Mouse (Mus musculus): ENCODE measurements around the gene Syngr1. TPM values are rescaled to one million over a fixed set of nuclear protein-coding genes. Genes with fewer than 3 reads are reported as not detected.

Syngr1 gene
- polyA plus RNA-seq, 1 experiment from 2014 or later = 27.2 TPM

GRCm38 (mm10) chr15:80140878-80141277, 49.7 kb downstream of the Syngr1 start:
- H3K36me3 ChIP-seq = peaks cover 44% of the 10 kb centered on the region
- H3K4me1 ChIP-seq (replicated peaks) = peaks cover 20% of the 10 kb centered on the region
- 0 out of 2 replicates have a peak, but pooled peaks cover 5% of the 10 kb centered on the region for H3K9me3 ChIP-seq
- no peak overlapping the region for H3K4me2 ChIP-seq
- H3K4me3 ChIP-seq = no peak overlapping the region
- 97% methylated on average over 3 of the region's 3 CpGs for WGBS
- ATAC-seq (ENCODE audit: low read depth) = no peak
- H3K9ac ChIP-seq = no peak overlapping the region
- H3K27me3 ChIP-seq = no peaks in the 10 kb centered on the region
- no peak overlapping the region for H3K27ac ChIP-seq (replicated peaks)

DNA sequence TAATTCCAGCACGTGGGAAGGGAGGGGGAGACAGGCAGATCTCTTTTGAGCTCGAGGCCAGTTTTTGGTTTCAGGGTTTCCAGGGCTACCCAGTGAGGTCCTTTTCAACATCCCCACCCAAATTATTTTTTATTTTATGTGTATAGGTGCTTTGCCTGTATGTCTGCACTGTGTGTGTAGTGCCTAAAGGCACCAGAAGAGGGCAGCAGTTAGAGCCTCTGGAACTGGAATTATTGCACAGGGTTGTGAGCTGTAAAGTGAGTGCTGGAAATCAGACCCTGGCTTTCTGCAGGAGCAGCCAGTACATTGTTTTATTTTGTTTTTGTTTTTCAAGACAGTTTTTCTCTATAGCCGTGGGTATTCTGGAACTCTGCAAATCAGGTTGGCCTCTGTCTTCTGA, 51.0 kb downstream of the Syngr1 start:
- H3K27me3 ChIP-seq = no peaks in the 10 kb centered on the region
- 98% methylated on average over 3 of the region's 3 CpGs for WGBS
- H3K4me3 ChIP-seq = no peak overlapping the region
- peaks cover 33% of the 10 kb centered on the region for H3K36me3 ChIP-seq
- no peak overlapping the region for H3K27ac ChIP-seq (replicated peaks)
- H3K9me3 ChIP-seq = 0 out of 2 replicates have a peak, but pooled peaks cover 5% of the 10 kb centered on the region
- peaks cover 19% of the 10 kb centered on the region for H3K4me1 ChIP-seq (replicated peaks)
- H3K9ac ChIP-seq = no peak overlapping the region
- ATAC-seq (ENCODE audit: low read depth) = no peak
- no peak overlapping the region for H3K4me2 ChIP-seq

GRCm38 (mm10) chr15:80143760-80144159, 52.6 kb downstream of the Syngr1 start:
- Histone ChIP-seq H3K9me3 (0 out of 2 replicates have a peak, but pooled peaks cover 5% of the 10 kb centered on the region), H3K4me3 (no peak overlapping the region), H3K9ac (no peak overlapping the region), H3K27me3 (no peaks in the 10 kb centered on the region), H3K27ac (replicated peaks) (no peak overlapping the region), H3K36me3 (peaks cover 41% of the 10 kb centered on the region), H3K4me1 (replicated peaks) (peaks cover 9% of the 10 kb centered on the region; the same call in 1 of the 2 replicates), H3K4me2 (no peak overlapping the region)
- 90% methylated on average over 6 of the region's 6 CpGs for WGBS
- no peak for ATAC-seq (ENCODE audit: low read depth)

GRCm38 (mm10) chr15:80145397-80145796, 54.3 kb downstream of the Syngr1 start:
- Histone ChIP-seq H3K36me3 (peaks cover 55% of the 10 kb centered on the region), H3K27ac (replicated peaks) (no peak overlapping the region), H3K4me2 (no peak overlapping the region), H3K4me1 (replicated peaks) (0 out of 2 replicates have a peak, but pooled peaks cover 6% of the 10 kb centered on the region), H3K9ac (no peak overlapping the region), H3K27me3 (no peaks in the 10 kb centered on the region), H3K9me3 (0 out of 2 replicates have a peak, but pooled peaks cover 5% of the 10 kb centered on the region), H3K4me3 (no peak overlapping the region)
- ATAC-seq (ENCODE audit: low read depth) = no peak
- WGBS = 95% methylated on average over 5 of the region's 5 CpGs

GRCm38 (mm10) chr15:80146153-80146552, 55.0 kb downstream of the Syngr1 start:
- H3K9ac ChIP-seq = no peak overlapping the region; the same call in 1 of the 2 replicates
- H3K27ac ChIP-seq (replicated peaks) = no peak overlapping the region
- H3K4me3 ChIP-seq = no peak overlapping the region
- 0 out of 2 replicates have a peak, but pooled peaks cover 6% of the 10 kb centered on the region for H3K4me1 ChIP-seq (replicated peaks)
- H3K36me3 ChIP-seq = peaks cover 55% of the 10 kb centered on the region
- H3K4me2 ChIP-seq = no peak overlapping the region
- 66% methylated on average over 6 of the region's 6 CpGs for WGBS
- ATAC-seq (ENCODE audit: low read depth) = no peak
- no peaks in the 10 kb centered on the region for H3K27me3 ChIP-seq
- H3K9me3 ChIP-seq = 0 out of 2 replicates have a peak, but pooled peaks cover 5% of the 10 kb centered on the region

GRCm38 (mm10) chr15:80147090-80147489, 56.0 kb downstream of the Syngr1 start:
- no peak overlapping the region for H3K9ac ChIP-seq
- WGBS = 89% methylated on average over 14 of the region's 14 CpGs
- H3K4me3 ChIP-seq = no peak overlapping the region
- H3K36me3 ChIP-seq = peaks cover 55% of the 10 kb centered on the region
- H3K27me3 ChIP-seq = no peaks in the 10 kb centered on the region
- no peak overlapping the region for H3K27ac ChIP-seq (replicated peaks)
- H3K4me2 ChIP-seq = no peak overlapping the region
- 0 out of 2 replicates have a peak, but pooled peaks cover 2% of the 10 kb centered on the region for H3K9me3 ChIP-seq
- 0 out of 2 replicates have a peak, but pooled peaks cover 6% of the 10 kb centered on the region for H3K4me1 ChIP-seq (replicated peaks)
- ATAC-seq (ENCODE audit: low read depth) = no peak

GRCm38 (mm10) chr15:80147511-80147910, 56.4 kb downstream of the Syngr1 start:
- Histone ChIP-seq H3K36me3 (peaks cover 58% of the 10 kb centered on the region), H3K4me3 (no peak overlapping the region), H3K4me1 (replicated peaks) (0 out of 2 replicates have a peak, but pooled peaks cover 6% of the 10 kb centered on the region), H3K9ac (no peak overlapping the region), H3K9me3 (no peaks in the 10 kb centered on the region), H3K27ac (replicated peaks) (no peak overlapping the region), H3K27me3 (no peaks in the 10 kb centered on the region), H3K4me2 (no peak overlapping the region)
- 78% methylated on average over 5 of the region's 5 CpGs for WGBS
- ATAC-seq (ENCODE audit: low read depth) = no peak

- peaks cover 59% of the 10 kb centered on the region for H3K36me3 ChIP-seq
Measured at GRCm38 (mm10) chr15:80148565-80148964, 57.4 kb downstream of the Syngr1 start.

GRCm38 (mm10) chr15:80149517-80149916, 58.4 kb downstream of the Syngr1 start:
- Histone ChIP-seq H3K4me3 (no peak overlapping the region), H3K27me3 (no peaks in the 10 kb centered on the region), H3K4me1 (replicated peaks) (0 out of 2 replicates have a peak, but pooled peaks cover 6% of the 10 kb centered on the region), H3K9ac (no peak overlapping the region), H3K9me3 (no peaks in the 10 kb centered on the region), H3K4me2 (no peak overlapping the region), H3K36me3 (peaks cover 64% of the 10 kb centered on the region), H3K27ac (replicated peaks) (no peak overlapping the region)
- WGBS = 92% methylated on average over 7 of the region's 7 CpGs
- ATAC-seq (ENCODE audit: low read depth) = no peak

More at GRCm38 (mm10) chr15:80148565-80148964, 57.4 kb downstream of the Syngr1 start:
- H3K27ac ChIP-seq (replicated peaks) = no peak overlapping the region
- no peak overlapping the region for H3K4me2 ChIP-seq
- no peak for ATAC-seq (ENCODE audit: low read depth)
- H3K9ac ChIP-seq = no peak overlapping the region
- 84% methylated on average over 8 of the region's 8 CpGs for WGBS
- H3K4me3 ChIP-seq = no peak overlapping the region
- H3K4me1 ChIP-seq (replicated peaks) = 0 out of 2 replicates have a peak, but pooled peaks cover 6% of the 10 kb centered on the region
- no peaks in the 10 kb centered on the region for H3K27me3 ChIP-seq
- no peaks in the 10 kb centered on the region for H3K9me3 ChIP-seq

DNA sequence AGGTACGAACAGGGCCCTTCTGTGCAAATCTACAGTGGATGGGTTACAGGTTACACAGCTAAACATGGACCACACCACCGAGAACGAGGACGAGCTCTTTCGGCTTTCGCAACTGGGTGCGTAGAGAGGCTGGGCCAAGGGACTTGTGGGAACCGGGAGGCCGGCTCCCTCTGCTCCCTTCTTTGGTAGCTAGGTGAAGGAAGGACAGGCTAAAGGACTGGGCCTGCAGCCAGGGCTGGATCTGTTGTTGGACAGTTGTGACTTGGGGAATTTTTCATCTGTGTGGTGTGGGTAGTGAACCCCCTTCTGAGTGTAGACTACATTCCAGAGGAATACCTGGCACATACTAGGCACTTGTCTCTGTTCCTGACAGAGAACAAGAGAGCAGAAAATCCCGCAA, 61.5 kb downstream of the Syngr1 start:
- no peaks in the 10 kb centered on the region for H3K27me3 ChIP-seq
- no peak overlapping the region for H3K4me2 ChIP-seq
- no peaks in the 10 kb centered on the region for H3K9me3 ChIP-seq
- H3K4me1 ChIP-seq (replicated peaks) = 0 out of 2 replicates have a peak, but pooled peaks cover 2% of the 10 kb centered on the region
- no peak for ATAC-seq (ENCODE audit: low read depth)
- 93% methylated on average over 10 of the region's 10 CpGs for WGBS
- no peak overlapping the region for H3K27ac ChIP-seq (replicated peaks)
- H3K4me3 ChIP-seq = no peak overlapping the region
- H3K36me3 ChIP-seq = peaks cover 94% of the 10 kb centered on the region
- H3K9ac ChIP-seq = no peak overlapping the region

DNA sequence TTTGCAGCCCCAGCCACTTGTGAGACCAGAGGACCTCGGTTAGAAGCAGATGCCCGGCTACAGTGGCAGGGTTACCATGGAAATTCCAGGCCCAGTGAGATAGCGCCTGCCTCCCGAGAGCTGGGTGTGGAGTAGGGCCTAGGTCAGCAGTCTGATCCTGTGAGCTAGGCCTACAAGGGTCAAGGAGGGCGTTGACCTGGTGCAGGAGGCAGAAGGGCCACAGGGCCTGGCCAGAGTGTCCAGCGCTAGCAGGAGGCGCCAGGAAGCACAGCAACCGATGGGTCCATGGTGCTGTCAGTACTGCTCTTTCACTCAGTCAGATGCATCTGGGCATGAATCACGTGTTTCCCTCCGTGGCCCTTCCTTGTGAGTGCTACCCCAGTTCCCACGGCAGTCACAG, 62.6 kb downstream of the Syngr1 start:
- Histone ChIP-seq H3K4me3 (no peak overlapping the region), H3K36me3 (peaks cover 97% of the 10 kb centered on the region), H3K27ac (replicated peaks) (no peak overlapping the region), H3K9me3 (no peaks in the 10 kb centered on the region), H3K4me1 (replicated peaks) (no peaks in the 10 kb centered on the region), H3K9ac (no peak overlapping the region), H3K27me3 (no peaks in the 10 kb centered on the region), H3K4me2 (no peak overlapping the region)
- WGBS = 81% methylated on average over 11 of the region's 11 CpGs
- ATAC-seq (ENCODE audit: low read depth) = no peak

- Histone ChIP-seq H3K27ac (replicated peaks) (no peak overlapping the region), H3K4me3 (no peak overlapping the region), H3K4me2 (no peak overlapping the region), H3K4me1 (replicated peaks) (peaks cover 6% of the 10 kb centered on the region; the same call in 1 of the 2 replicates), H3K27me3 (no peaks in the 10 kb centered on the region), H3K36me3 (peaks cover 98% of the 10 kb centered on the region), H3K9ac (no peak overlapping the region), H3K9me3 (no peaks in the 10 kb centered on the region)
- 96% methylated on average over 8 of the region's 8 CpGs for WGBS
- ATAC-seq (ENCODE audit: low read depth) = no peak
Measured at GRCm38 (mm10) chr15:80155707-80156106, 64.6 kb downstream of the Syngr1 start.

Data from neural tube, embryonic 13.5 days (tissue).